Mouse (Mus musculus): ENCODE results near the gene Iqschfp. TPM values are rescaled to one million over a fixed set of nuclear protein-coding genes. Genes with fewer than 3 reads are reported as not detected.
A peak's percentile ranks its signal among the peaks of the same experiment; 100 is the strongest.

Iqschfp gene
- total RNA-seq, 2 experiments from 2014 or later: not detected

- no peak for DNase-seq
Measured at GRCm38 (mm10) chr3:68535160-68535728, 643.2 kb downstream of the Iqschfp start.

- DNase-seq: no peak
Measured at GRCm38 (mm10) chr3:68536071-68536470, 644.0 kb downstream of the Iqschfp start.

- DNase-seq: no peak
Measured at GRCm38 (mm10) chr3:68541688-68542087, 649.7 kb downstream of the Iqschfp start.

- peak; percentile 34 for DNase-seq
Measured at GRCm38 (mm10) chr3:68542944-68543501, 651.0 kb downstream of the Iqschfp start.

- DNase-seq: no peak
Measured at GRCm38 (mm10) chr3:68544811-68545210, 652.8 kb downstream of the Iqschfp start.

GRCm38 (mm10) chr3:68545898-68546297 is 653.9 kb downstream of the Iqschfp start:
- no peak for DNase-seq

- no peak for DNase-seq
Measured at GRCm38 (mm10) chr3:68555087-68555662, 663.1 kb downstream of the Iqschfp start.

DNA sequence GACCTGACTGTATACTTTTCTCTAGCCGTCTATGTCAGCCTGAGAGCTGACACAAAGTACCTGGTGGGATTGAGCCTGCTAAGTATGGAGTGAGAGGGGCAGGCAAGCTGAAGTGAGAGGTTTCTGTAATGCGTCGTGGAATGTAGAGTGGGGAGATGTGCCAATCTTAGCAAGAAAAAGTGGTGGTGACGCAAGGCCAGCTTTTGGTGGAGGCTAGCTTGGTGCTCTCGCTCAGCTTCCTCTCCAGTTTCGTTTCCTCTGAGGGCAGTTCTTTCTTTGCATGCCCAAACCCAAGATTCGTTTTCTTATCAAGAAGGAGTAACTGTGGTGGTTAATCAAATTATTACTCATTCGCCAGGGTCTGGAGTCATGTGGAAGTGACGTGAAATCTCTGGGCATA is 664.9 kb downstream of the Iqschfp start:
- no peak for DNase-seq

- DNase-seq: no peak
Measured at GRCm38 (mm10) chr3:68558744-68559143, 666.7 kb downstream of the Iqschfp start.

GRCm38 (mm10) chr3:68560057-68560456 is 668.0 kb downstream of the Iqschfp start:
- no peak for DNase-seq

- DNase-seq: no peak
Measured at GRCm38 (mm10) chr3:68562838-68563237, 670.8 kb downstream of the Iqschfp start.

GRCm38 (mm10) chr3:68563922-68564321 is 671.9 kb downstream of the Iqschfp start:
- peak; percentile 49 for DNase-seq

DNA sequence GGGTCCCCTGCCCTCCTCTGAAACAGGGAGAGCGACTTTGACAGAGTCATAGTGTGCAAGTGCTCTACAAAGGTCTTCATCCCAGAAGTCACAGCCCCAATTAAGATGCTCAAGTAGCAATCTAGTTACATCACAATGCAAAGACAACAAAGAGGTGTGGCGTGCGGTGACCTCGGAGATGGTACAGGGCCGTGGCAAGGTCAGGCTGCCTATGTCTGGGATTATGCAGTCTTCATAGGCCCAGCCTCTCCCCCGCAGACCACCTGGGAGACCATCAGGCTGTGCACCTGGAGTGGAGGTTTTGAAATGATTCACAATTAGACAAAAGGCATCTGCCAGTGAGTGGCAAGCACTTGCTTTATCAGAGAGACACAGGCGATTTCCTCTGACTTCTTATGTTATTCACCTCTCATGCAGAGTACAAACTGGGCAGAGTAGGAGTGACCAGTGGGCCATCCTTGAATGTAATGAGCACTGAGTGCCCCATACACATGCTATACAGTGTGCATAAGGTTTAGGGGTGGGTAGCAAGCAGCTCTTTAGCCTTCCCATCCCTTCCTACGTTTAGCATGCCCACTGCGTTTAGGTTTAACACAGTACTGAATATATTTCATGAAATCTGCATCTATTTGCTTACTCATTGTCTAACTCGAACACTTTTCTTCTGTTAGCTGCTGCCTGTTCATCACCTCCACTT is 673.1 kb downstream of the Iqschfp start:
- no peak for DNase-seq

GRCm38 (mm10) chr3:68565675-68566055 is 673.6 kb downstream of the Iqschfp start:
- no peak for DNase-seq

GRCm38 (mm10) chr3:68567581-68567980 is 675.5 kb downstream of the Iqschfp start:
- no peak for DNase-seq

- DNase-seq: no peak
Measured at GRCm38 (mm10) chr3:68568149-68568548, 676.1 kb downstream of the Iqschfp start.

DNA sequence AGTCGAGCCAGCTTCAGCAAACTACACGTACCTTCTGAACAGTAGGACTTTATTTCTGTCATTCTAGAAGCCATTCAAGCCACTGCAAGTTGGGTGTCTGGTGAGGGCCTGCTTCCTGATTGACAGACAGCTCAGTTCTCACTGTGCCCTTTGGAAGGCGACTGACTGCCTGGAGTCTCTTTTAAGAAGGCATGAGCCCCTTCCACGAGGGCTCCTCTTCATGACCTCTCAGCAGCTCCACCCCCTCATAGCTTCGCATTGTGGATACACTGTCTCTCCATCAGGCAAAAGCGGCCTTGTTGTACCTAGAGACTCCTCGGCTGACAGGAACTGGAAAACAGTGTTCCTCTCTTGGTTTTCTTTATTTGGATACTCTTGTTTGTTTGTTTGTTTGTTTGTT is 676.7 kb downstream of the Iqschfp start:
- DNase-seq: no peak

GRCm38 (mm10) chr3:68570319-68570718 is 678.3 kb downstream of the Iqschfp start:
- DNase-seq: no peak

- no peak for DNase-seq
Measured at GRCm38 (mm10) chr3:68572249-68573225, 680.5 kb downstream of the Iqschfp start.

DNA sequence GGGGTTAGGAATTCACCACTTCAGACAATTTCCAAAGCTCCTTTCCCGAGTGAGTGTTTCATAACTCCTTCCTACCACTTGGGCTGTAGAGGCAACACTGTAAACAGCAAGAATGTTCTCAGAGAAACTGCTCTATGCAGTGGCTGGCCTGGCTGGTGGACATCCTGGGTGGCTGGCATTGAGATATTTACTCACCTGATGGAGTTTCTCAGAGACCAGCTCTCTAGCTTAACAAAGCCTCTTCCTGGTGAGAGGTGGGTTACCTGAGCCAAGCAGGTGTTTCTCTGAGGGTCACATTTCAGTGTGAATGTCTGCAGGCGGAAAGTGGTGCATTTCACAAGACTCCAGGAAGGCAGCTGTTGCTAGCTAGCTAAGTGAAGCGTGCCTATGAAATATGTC is 681.2 kb downstream of the Iqschfp start:
- DNase-seq: no peak

DNA sequence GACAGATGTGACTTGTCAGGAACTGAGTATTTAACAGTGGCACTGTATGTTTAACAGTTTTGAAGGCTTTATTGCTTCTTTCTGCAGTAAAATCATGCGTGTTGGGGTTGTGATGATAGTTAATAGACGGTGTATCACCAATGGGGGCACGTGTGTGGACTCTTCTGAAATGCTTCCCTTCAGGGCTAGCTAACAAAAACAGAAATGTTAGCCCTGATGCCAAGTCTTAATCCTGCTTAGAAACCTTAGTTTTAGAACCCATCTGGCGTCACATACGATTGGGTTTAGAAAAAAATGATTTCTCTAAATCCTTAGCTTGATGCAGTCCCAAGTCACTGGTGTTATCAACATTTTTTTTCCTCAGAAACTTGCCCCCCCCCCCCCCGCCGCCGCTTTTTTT is 682.1 kb downstream of the Iqschfp start:
- DNase-seq: no peak

- no peak for DNase-seq
Measured at GRCm38 (mm10) chr3:68574565-68574964, 682.5 kb downstream of the Iqschfp start.
